Mouse (Mus musculus): ENCODE measurements around the gene Ifi35. TPM values are rescaled to one million over a fixed set of nuclear protein-coding genes. Genes with fewer than 3 reads are reported as not detected.
"Not testable (repeated sequence)": the region's sequence is repeated elsewhere in the genome, so short reads cannot be mapped to it uniquely, and the experiment has no call there.

Gene Ifi35
- polyA plus RNA-seq, 1 experiment from 2014 or later: 4.0 TPM

DNA sequence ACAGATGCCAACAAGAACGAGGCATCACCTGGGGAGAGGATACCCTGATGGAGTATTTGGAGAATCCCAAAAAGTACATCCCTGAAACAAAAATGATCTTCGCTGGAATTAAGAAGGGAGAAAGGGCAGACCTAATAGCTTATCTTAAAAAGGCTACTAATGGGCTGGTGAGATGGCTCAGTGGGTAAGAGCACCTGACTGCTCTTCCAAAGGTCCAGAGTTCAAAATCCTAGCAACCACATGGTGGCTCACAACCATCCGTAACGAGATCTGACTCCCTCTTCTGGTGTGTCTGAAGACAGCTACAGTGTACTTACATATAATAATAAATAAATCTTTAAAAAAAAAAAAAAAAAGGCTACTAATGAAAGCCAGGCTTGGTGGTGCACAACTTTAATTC is 28.2 kb downstream of the Ifi35 start:
- H3K9me3 ChIP-seq; H3K36me3 ChIP-seq (replicated peaks); H3K9ac ChIP-seq; H3K4me3 ChIP-seq; H3K27me3 ChIP-seq (replicated peaks); ATAC-seq (replicated peaks); H3K27ac ChIP-seq; H3K4me2 ChIP-seq: not testable (repeated sequence)
- H3K4me1 ChIP-seq: peaks cover 22% of the 10 kb centered on the region
- 87% methylated on average over 4 of the region's 4 CpGs for WGBS

- no peaks in the 10 kb centered on the region for H3K9me3 ChIP-seq
- no peaks in the 10 kb centered on the region for H3K36me3 ChIP-seq (replicated peaks)
- H3K9ac ChIP-seq: no peak overlapping the region
- no peaks in the 10 kb centered on the region for H3K27me3 ChIP-seq (replicated peaks)
- ATAC-seq (replicated peaks): peak; percentile 78
- peak overlapping the region; percentile 82 for H3K27ac ChIP-seq
- peaks cover 22% of the 10 kb centered on the region for H3K4me1 ChIP-seq
- no peak overlapping the region for H3K4me3 ChIP-seq
- no peak overlapping the region for H3K4me2 ChIP-seq
- 5% methylated on average over 4 of the region's 4 CpGs for WGBS
Observed at GRCm38 (mm10) chr11:101477194-101477551, 29.0 kb downstream of the Ifi35 start.

GRCm38 (mm10) chr11:101477552-101478211 is 29.5 kb downstream of the Ifi35 start:
- 18% methylated on average over 10 of the region's 10 CpGs for WGBS
- H3K4me2 ChIP-seq: no peak overlapping the region
- H3K9me3 ChIP-seq: no peaks in the 10 kb centered on the region
- no peaks in the 10 kb centered on the region for H3K27me3 ChIP-seq (replicated peaks)
- H3K9ac ChIP-seq: no peak overlapping the region
- H3K27ac ChIP-seq: peak overlapping the region; percentile 82
- peaks cover 22% of the 10 kb centered on the region for H3K4me1 ChIP-seq
- H3K36me3 ChIP-seq (replicated peaks): no peaks in the 10 kb centered on the region
- peak; percentile 76 for ATAC-seq (replicated peaks)
- no peak overlapping the region for H3K4me3 ChIP-seq

DNA sequence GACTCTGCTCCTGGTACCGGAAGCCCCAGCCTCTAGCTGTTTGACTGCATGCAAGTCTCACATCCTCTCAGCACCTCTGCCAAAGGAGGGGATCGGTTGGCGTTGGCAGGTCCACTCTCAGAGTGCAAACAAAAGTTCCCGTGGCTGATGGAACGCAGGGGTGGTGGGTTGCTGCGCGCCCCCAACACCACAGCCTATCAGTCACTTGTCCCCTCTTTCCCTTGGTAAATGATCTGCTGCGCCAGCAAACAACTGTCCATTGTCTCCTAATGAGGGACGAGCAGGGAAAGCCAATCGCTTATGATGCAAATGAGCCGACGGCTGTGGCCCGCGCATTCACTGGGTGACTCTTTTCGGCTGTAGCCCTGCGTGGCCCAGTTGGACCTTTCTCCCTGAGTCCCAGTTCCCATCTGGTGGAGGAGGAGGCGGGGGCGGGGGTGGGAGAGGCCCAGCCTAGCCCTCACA is 31.0 kb downstream of the Ifi35 start:
- no peak overlapping the region for H3K9ac ChIP-seq

DNA sequence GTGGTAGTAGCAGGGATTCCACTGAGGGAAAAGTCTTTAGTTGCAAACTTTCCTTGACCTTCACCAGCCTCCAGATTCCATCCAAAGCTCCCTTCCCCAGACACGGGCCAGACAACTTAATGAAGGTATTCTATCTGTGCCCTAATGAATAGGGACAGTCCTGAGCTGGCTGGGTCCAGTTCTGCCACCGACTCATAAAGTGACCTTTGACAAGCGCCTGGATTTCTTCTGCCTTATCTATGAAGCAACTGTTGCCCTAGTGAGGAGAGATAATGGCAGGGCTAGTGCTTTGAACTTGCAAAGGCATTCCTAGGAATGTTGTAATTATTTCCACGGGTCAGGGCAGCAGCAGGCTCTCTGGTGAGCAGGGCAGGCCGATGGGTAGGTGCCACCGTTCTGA is 32.7 kb downstream of the Ifi35 start:
- Histone ChIP-seq H3K4me3 (no peak overlapping the region), H3K9ac (no peak overlapping the region), H3K27me3 (replicated peaks) (no peaks in the 10 kb centered on the region), H3K36me3 (replicated peaks) (no peaks in the 10 kb centered on the region), H3K27ac (no peak overlapping the region), H3K4me1 (peaks cover 29% of the 10 kb centered on the region), H3K9me3 (no peaks in the 10 kb centered on the region), H3K4me2 (no peak overlapping the region)
- 70% methylated on average over 6 of the region's 6 CpGs for WGBS
- ATAC-seq (replicated peaks): no peak

More for the DNA sequence above, 31.0 kb downstream of the Ifi35 start:
- WGBS: 2% methylated on average over 18 of the region's 18 CpGs
- no peaks in the 10 kb centered on the region for H3K36me3 ChIP-seq (replicated peaks)
- H3K27ac ChIP-seq: peak overlapping the region; percentile 40
- no peak overlapping the region for H3K4me3 ChIP-seq
- peak overlapping the region; percentile 41 for H3K4me2 ChIP-seq
- H3K4me1 ChIP-seq: peaks cover 29% of the 10 kb centered on the region
- no peaks in the 10 kb centered on the region for H3K9me3 ChIP-seq
- no peaks in the 10 kb centered on the region for H3K27me3 ChIP-seq (replicated peaks)
- no peak; the same call in 1 of the 2 replicates for ATAC-seq (replicated peaks)

- Histone ChIP-seq H3K4me1 (peaks cover 19% of the 10 kb centered on the region), H3K27ac (peak overlapping the region; percentile 61), H3K9me3 (no peaks in the 10 kb centered on the region), H3K27me3 (replicated peaks) (no peaks in the 10 kb centered on the region), H3K9ac (no peak overlapping the region), H3K4me2 (no peak overlapping the region), H3K36me3 (replicated peaks) (no peaks in the 10 kb centered on the region), H3K4me3 (no peak overlapping the region)
- ATAC-seq (replicated peaks): no peak
- WGBS: 17% methylated on average over 3 of the region's 3 CpGs
Observed at GRCm38 (mm10) chr11:101483804-101484203, 35.6 kb downstream of the Ifi35 start.

DNA sequence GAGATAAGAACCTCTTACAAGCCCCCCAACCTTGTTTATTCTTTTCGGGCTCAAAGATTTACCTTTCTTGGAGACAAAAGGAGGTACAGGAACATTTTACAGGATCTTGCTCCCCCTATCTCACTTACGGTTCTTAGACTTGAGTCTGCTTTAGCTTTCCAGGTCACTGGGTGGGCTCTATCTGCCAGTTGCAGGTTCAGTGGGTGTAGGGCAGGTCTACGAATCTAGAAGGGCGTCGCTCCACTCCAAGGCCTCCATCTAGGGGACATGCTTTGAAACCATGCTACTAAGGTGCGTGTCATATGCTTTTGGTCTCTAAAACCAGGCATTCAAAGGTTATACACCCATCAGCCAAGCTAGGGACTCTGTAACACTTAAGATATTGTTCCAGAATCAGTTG is 36.0 kb downstream of the Ifi35 start:
- Histone ChIP-seq H3K4me3 (no peak overlapping the region), H3K27ac (no peak overlapping the region), H3K9me3 (no peaks in the 10 kb centered on the region), H3K4me1 (peaks cover 15% of the 10 kb centered on the region), H3K9ac (no peak overlapping the region), H3K27me3 (replicated peaks) (no peaks in the 10 kb centered on the region), H3K36me3 (replicated peaks) (no peaks in the 10 kb centered on the region), H3K4me2 (no peak overlapping the region)
- 66% methylated on average over 6 of the region's 6 CpGs for WGBS
- ATAC-seq (replicated peaks): no peak

DNA sequence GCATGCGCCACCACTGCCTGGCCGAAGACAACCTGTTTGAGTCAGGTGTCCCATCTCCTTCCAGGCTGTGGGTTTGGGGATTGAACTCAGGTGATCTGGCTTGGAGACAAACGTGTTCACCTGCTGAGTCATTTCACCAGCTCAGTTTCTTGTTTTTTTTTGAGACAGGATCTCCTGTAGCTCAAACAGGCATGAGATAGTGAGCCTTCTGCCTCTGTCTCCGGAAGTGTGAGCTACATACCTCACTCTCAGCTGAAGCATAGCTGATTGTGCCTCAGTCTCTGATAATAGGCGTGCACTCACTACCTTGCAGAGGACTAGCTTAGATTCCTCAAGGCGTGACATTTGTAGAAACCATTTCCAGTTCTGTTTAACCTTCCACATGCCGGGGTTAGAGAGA is 36.6 kb downstream of the Ifi35 start:
- H3K4me2 ChIP-seq: no peak overlapping the region
- WGBS: 87% methylated on average over 7 of the region's 7 CpGs
- no peak overlapping the region for H3K4me3 ChIP-seq
- no peak for ATAC-seq (replicated peaks)
- H3K9ac ChIP-seq: no peak overlapping the region
- no peaks in the 10 kb centered on the region for H3K36me3 ChIP-seq (replicated peaks)
- no peaks in the 10 kb centered on the region for H3K9me3 ChIP-seq
- no peaks in the 10 kb centered on the region for H3K27me3 ChIP-seq (replicated peaks)
- H3K27ac ChIP-seq: no peak overlapping the region; the same call in 1 of the 2 replicates
- H3K4me1 ChIP-seq: peaks cover 9% of the 10 kb centered on the region

DNA sequence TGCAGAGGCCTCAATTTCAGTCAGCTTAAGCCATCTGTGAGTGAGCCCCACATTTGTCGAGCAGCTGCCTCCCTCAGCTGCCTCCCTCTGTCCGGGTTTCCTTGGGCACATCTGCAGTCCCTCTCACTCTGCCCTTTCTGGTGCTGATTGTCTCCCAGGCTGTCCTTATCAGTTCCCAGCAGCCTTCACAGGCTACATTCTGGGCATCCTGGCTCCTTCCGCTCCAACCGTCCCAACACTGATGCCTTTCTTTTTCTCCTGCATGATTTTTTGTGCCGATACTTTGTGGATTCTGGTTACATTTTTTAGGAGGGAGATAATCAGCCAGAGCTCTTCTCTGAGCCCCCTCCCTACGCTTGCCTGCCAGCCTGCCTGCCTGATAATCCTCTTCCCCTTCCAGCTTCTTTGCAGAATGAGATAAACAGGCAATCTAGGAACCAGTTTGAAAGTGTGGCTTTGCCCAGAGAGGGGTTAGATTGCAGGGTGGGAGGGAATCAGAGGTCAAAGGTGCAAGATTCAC is 37.4 kb downstream of the Ifi35 start:
- H3K9ac ChIP-seq: peak overlapping the region; percentile 12; the same call in 1 of the 2 replicates
- no peaks in the 10 kb centered on the region for H3K9me3 ChIP-seq
- H3K4me1 ChIP-seq: peaks cover 7% of the 10 kb centered on the region
- no peaks in the 10 kb centered on the region for H3K36me3 ChIP-seq (replicated peaks)
- no peak for ATAC-seq (replicated peaks)
- no peak overlapping the region for H3K4me2 ChIP-seq
- H3K27me3 ChIP-seq (replicated peaks): no peaks in the 10 kb centered on the region
- peak overlapping the region; percentile 67 for H3K27ac ChIP-seq
- H3K4me3 ChIP-seq: no peak overlapping the region
- WGBS: 35% methylated on average over 6 of the region's 6 CpGs

DNA sequence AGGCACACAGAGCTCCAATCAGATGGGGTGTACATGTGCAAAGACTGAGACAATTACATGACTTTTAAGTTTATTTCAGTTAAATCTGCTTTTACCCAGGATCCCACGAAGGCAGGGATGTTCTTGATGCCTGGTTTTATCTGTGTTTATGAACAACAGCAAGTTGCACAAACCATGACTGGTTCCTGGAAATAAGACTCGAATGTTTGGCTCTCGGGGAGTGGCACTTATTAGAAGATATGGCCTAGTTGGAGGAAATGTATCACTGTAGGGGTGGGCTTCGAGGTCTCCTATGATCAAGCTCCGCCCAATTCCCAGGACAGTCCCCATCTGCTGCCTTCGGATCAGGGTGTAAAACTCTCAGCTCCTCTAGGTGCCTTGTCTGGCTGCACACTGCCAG is 37.9 kb downstream of the Ifi35 start:
- H3K36me3 ChIP-seq (replicated peaks): no peaks in the 10 kb centered on the region
- no peaks in the 10 kb centered on the region for H3K27me3 ChIP-seq (replicated peaks)
- peaks cover 7% of the 10 kb centered on the region for H3K4me1 ChIP-seq
- H3K4me2 ChIP-seq: no peak overlapping the region
- H3K9me3 ChIP-seq: no peaks in the 10 kb centered on the region
- WGBS: 74% methylated on average over 6 of the region's 6 CpGs
- no peak for ATAC-seq (replicated peaks)
- H3K27ac ChIP-seq: peak overlapping the region; percentile 67
- H3K4me3 ChIP-seq: no peak overlapping the region
- no peak overlapping the region for H3K9ac ChIP-seq

DNA sequence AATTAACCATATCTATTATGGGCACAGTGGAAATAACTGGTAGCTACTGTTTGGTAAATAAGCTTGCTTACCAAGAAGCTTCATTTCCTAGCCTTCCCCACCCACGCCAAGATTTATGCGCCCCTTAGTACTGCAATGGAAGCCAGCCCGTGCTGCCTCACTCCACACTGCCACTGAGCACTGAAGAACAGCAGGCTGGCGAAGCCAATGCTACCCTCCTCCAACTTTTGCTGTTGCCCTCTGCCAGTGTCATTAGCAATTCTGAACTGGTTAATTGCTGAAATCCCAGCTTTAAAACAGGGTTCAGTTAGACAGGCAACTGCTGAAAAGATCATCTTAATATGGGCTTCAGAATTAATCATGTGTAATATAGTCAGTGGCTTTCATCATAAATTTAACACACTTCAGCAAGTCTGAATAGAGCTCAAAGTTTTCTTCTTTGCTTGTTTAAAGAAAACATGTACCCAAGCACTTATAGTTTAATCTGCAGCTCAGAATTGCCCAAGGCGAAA is 58.1 kb downstream of the Ifi35 start:
- 82% methylated on average over 5 of the region's 5 CpGs for WGBS
- H3K27me3 ChIP-seq (replicated peaks): no peaks in the 10 kb centered on the region
- no peak overlapping the region for H3K27ac ChIP-seq
- H3K4me3 ChIP-seq: no peak overlapping the region
- H3K9ac ChIP-seq: no peak overlapping the region
- H3K4me2 ChIP-seq: no peak overlapping the region
- no peak for ATAC-seq (replicated peaks)
- H3K36me3 ChIP-seq (replicated peaks): no peaks in the 10 kb centered on the region
- no peaks in the 10 kb centered on the region for H3K9me3 ChIP-seq
- H3K4me1 ChIP-seq: no peaks in the 10 kb centered on the region

GRCm38 (mm10) chr11:101507090-101507489 is 58.9 kb downstream of the Ifi35 start:
- H3K9ac ChIP-seq: no peak overlapping the region
- H3K4me1 ChIP-seq: no peaks in the 10 kb centered on the region
- no peak overlapping the region for H3K27ac ChIP-seq
- no peak overlapping the region for H3K4me2 ChIP-seq
- H3K4me3 ChIP-seq: no peak overlapping the region
- H3K9me3 ChIP-seq: no peaks in the 10 kb centered on the region
- ATAC-seq (replicated peaks): no peak
- H3K27me3 ChIP-seq (replicated peaks): no peaks in the 10 kb centered on the region
- no peaks in the 10 kb centered on the region for H3K36me3 ChIP-seq (replicated peaks)
- 94% methylated on average over 7 of the region's 7 CpGs for WGBS

Data from midbrain, embryonic 15.5 days (tissue).